Mouse (Mus musculus) forebrain, embryonic 10.5 days (tissue): ENCODE data around the gene Cdkn3. TPM values are rescaled to one million over a fixed set of nuclear protein-coding genes. Genes with fewer than 3 reads are reported as not detected.
"Not testable (repeated sequence)": the region's sequence is repeated elsewhere in the genome, so short reads cannot be mapped to it uniquely, and the experiment has no call there.

ENCODE experiments used
- DNase-seq: peaks from one replicate; pipeline ENCODE4 v3.0.0-alpha.2; 2017; ENCODE audit warnings: low spot score; ENCODE audit errors: extremely low spot score
- H3K27ac ChIP-seq: fragments of 300-500 bp; sonication (generic); 2 replicates; pipeline ENCODE4 v1.5.1; 2016; ENCODE audit warnings: mild to moderate bottlenecking
- H3K27me3 ChIP-seq: fragments of 300-500 bp; sonication (generic); 2 replicates; pipeline ENCODE4 v1.6.1; 2016; ENCODE audit warnings: mild to moderate bottlenecking; ENCODE audit not compliant: poor library complexity, severe bottlenecking
- H3K36me3 ChIP-seq: fragments of 300-500 bp; sonication (generic); replicated peaks from 2 replicates; pipeline ENCODE4 v1.6.1; 2016; ENCODE audit warnings: mild to moderate bottlenecking, moderate library complexity
- H3K4me1 ChIP-seq: fragments of 300-500 bp; sonication (generic); 2 replicates; pipeline ENCODE4 v1.6.1; 2016
- H3K4me3 ChIP-seq: fragments of 300-500 bp; sonication (generic); 2 replicates; pipeline ENCODE4 v1.5.1; 2016; ENCODE audit warnings: mild to moderate bottlenecking, moderate library complexity
- H3K9me3 ChIP-seq: fragments of 300-500 bp; sonication (generic); 2 replicates; pipeline ENCODE4 v1.6.1; 2016; ENCODE audit warnings: mild to moderate bottlenecking, moderate library complexity
- WGBS: fragments of 180-500 bp; shearing (Covaris S2); methylation state at CpG from one replicate; pipeline ENCODE4 v1.1.7; 2016; 5-methylcytosine and 5-hydroxymethylcytosine counted together
- polyA plus RNA-seq: library from polyadenylated mRNA; unstranded; fragments of >200 nt; fragmentation: Nextera tagmentation; extraction: Ambion mirVana; gene quantifications from 2 replicates; pipeline ENCODE4 v1.2.1, GENCODE M21; 2016

Gene Cdkn3
- 42.8 and 53.3 TPM in 2 replicates for polyA plus RNA-seq

- peak within 1 kb of the TSS; percentile 90 for H3K27ac ChIP-seq
- under 1% methylated on average over 54 of the region's 54 CpGs for WGBS
- DNase-seq, result peak; percentile 90
These were observed at the start of gene Cdkn3 for GRCm38 (mm10) chr14:46760355-46761029. Gene Cdkn3, plus strand, starts transcription at chr14:46760541.

GRCm38 (mm10) chr14:46718483-46718922 is 41.8 kb upstream of the Cdkn3 start:
- Histone ChIP-seq H3K9me3 (no peaks in the 10 kb centered on the region), H3K4me3 (no peak overlapping the region), H3K27ac (peak overlapping the region; percentile 56), H3K4me1 (peaks cover 19% of the 10 kb centered on the region), H3K27me3 (peaks cover 5% of the 10 kb centered on the region; the same call in 1 of the 2 replicates), H3K36me3 (no peaks in the 10 kb centered on the region)
- WGBS, result 52% methylated on average over 12 of the region's 12 CpGs
- peak; percentile 36 for DNase-seq

More at GRCm38 (mm10) chr14:46760355-46761029, at the start of gene Cdkn3:
- peaks cover 11% of the 10 kb centered on the region; the same call in 1 of the 2 replicates for H3K9me3 ChIP-seq
- peak within 1 kb of the TSS; percentile 83 for H3K4me3 ChIP-seq
- peaks cover 23% of the 10 kb centered on the region for H3K36me3 ChIP-seq
- peaks cover 17% of the 10 kb centered on the region for H3K4me1 ChIP-seq
- H3K27me3 ChIP-seq, result no peaks in the 10 kb centered on the region

GRCm38 (mm10) chr14:46722031-46722430 is 38.3 kb upstream of the Cdkn3 start:
- no peak overlapping the region; the same call in 1 of the 2 replicates for H3K27ac ChIP-seq
- peaks cover 22% of the 10 kb centered on the region for H3K4me1 ChIP-seq
- H3K4me3 ChIP-seq, result no peak overlapping the region
- no peak for DNase-seq
- peaks cover 12% of the 10 kb centered on the region for H3K27me3 ChIP-seq
- H3K9me3 ChIP-seq, result no peaks in the 10 kb centered on the region
- 85% methylated on average over 5 of the region's 5 CpGs for WGBS
- no peaks in the 10 kb centered on the region for H3K36me3 ChIP-seq

GRCm38 (mm10) chr14:46723828-46724227 is 36.5 kb upstream of the Cdkn3 start:
- Histone ChIP-seq H3K27ac (no peak overlapping the region), H3K4me1 (peaks cover 12% of the 10 kb centered on the region), H3K9me3 (no peaks in the 10 kb centered on the region), H3K27me3 (peaks cover 12% of the 10 kb centered on the region), H3K4me3 (no peak overlapping the region), H3K36me3 (no peaks in the 10 kb centered on the region)
- WGBS, result 37% methylated on average over 3 of the region's 3 CpGs
- no peak for DNase-seq

- no peak overlapping the region for H3K4me3 ChIP-seq
- no peaks in the 10 kb centered on the region for H3K9me3 ChIP-seq
- H3K36me3 ChIP-seq, result no peaks in the 10 kb centered on the region
- no peak for DNase-seq
- peaks cover 12% of the 10 kb centered on the region for H3K27me3 ChIP-seq
- peaks cover 4% of the 10 kb centered on the region; the same call in 1 of the 2 replicates for H3K4me1 ChIP-seq
- no peak overlapping the region for H3K27ac ChIP-seq
- WGBS, result 56% methylated on average over 5 of the region's 5 CpGs
These were observed 35.4 kb upstream of the Cdkn3 start for GRCm38 (mm10) chr14:46724941-46725340.

- H3K36me3 ChIP-seq, result no peaks in the 10 kb centered on the region
- H3K27me3 ChIP-seq, result peaks cover 12% of the 10 kb centered on the region
- H3K27ac ChIP-seq, result no peak overlapping the region
- H3K4me3 ChIP-seq, result no peak overlapping the region
- 59% methylated on average over 3 of the region's 3 CpGs for WGBS
- DNase-seq, result no peak
- H3K4me1 ChIP-seq, result peaks cover 4% of the 10 kb centered on the region; the same call in 1 of the 2 replicates
- H3K9me3 ChIP-seq, result no peaks in the 10 kb centered on the region
These were observed 34.6 kb upstream of the Cdkn3 start for GRCm38 (mm10) chr14:46725743-46726142.

- Histone ChIP-seq H3K27me3 (no peaks in the 10 kb centered on the region), H3K27ac (no peak overlapping the region), H3K9me3 (no peaks in the 10 kb centered on the region), H3K36me3 (no peaks in the 10 kb centered on the region), H3K4me3 (no peak overlapping the region), H3K4me1 (no peaks in the 10 kb centered on the region)
- no peak for DNase-seq
- WGBS, result 90% methylated on average over 5 of the region's 5 CpGs
These were observed 26.1 kb upstream of the Cdkn3 start for GRCm38 (mm10) chr14:46734262-46734661.

GRCm38 (mm10) chr14:46734761-46735455 is 25.4 kb upstream of the Cdkn3 start:
- H3K27me3 ChIP-seq, result no peaks in the 10 kb centered on the region
- DNase-seq, result no peak
- 92% methylated on average over 14 of the region's 14 CpGs for WGBS
- H3K4me1 ChIP-seq, result no peaks in the 10 kb centered on the region
- H3K9me3 ChIP-seq, result no peaks in the 10 kb centered on the region
- no peak overlapping the region for H3K4me3 ChIP-seq
- no peak overlapping the region for H3K27ac ChIP-seq
- H3K36me3 ChIP-seq, result no peaks in the 10 kb centered on the region

GRCm38 (mm10) chr14:46736366-46736765 is 24.0 kb upstream of the Cdkn3 start:
- WGBS, result 88% methylated on average over 4 of the region's 4 CpGs
- Histone ChIP-seq H3K4me3 (no peak overlapping the region), H3K4me1 (no peaks in the 10 kb centered on the region), H3K27ac (no peak overlapping the region), H3K27me3 (no peaks in the 10 kb centered on the region), H3K36me3 (no peaks in the 10 kb centered on the region), H3K9me3 (no peaks in the 10 kb centered on the region)
- DNase-seq, result no peak

GRCm38 (mm10) chr14:46737346-46737745 is 23.0 kb upstream of the Cdkn3 start:
- not testable (repeated sequence) for H3K27ac ChIP-seq, H3K4me1 ChIP-seq, H3K4me3 ChIP-seq, H3K9me3 ChIP-seq, DNase-seq, H3K27me3 ChIP-seq, H3K36me3 ChIP-seq

GRCm38 (mm10) chr14:46742674-46743073 is 17.7 kb upstream of the Cdkn3 start:
- no peak overlapping the region for H3K4me3 ChIP-seq
- no peak for DNase-seq
- 90% methylated on average over 2 of the region's 2 CpGs for WGBS
- H3K36me3 ChIP-seq, result no peaks in the 10 kb centered on the region
- H3K9me3 ChIP-seq, result no peaks in the 10 kb centered on the region
- no peaks in the 10 kb centered on the region for H3K27me3 ChIP-seq
- H3K4me1 ChIP-seq, result no peaks in the 10 kb centered on the region
- no peak overlapping the region for H3K27ac ChIP-seq

- no peak for DNase-seq
- H3K36me3 ChIP-seq, result no peaks in the 10 kb centered on the region
- H3K27me3 ChIP-seq, result no peaks in the 10 kb centered on the region
- no peak overlapping the region for H3K4me3 ChIP-seq
- 94% methylated on average over 8 of the region's 8 CpGs for WGBS
- no peaks in the 10 kb centered on the region for H3K4me1 ChIP-seq
- H3K9me3 ChIP-seq, result no peaks in the 10 kb centered on the region
- no peak overlapping the region for H3K27ac ChIP-seq
These were observed 14.9 kb upstream of the Cdkn3 start for GRCm38 (mm10) chr14:46745413-46745812.

- peaks cover 11% of the 10 kb centered on the region; the same call in 1 of the 2 replicates for H3K9me3 ChIP-seq
- WGBS, result 71% methylated on average over 10 of the region's 10 CpGs
- not testable (repeated sequence) for H3K4me3 ChIP-seq, H3K27ac ChIP-seq, H3K4me1 ChIP-seq, DNase-seq, H3K27me3 ChIP-seq, H3K36me3 ChIP-seq
These were observed 6.0 kb upstream of the Cdkn3 start for GRCm38 (mm10) chr14:46754371-46754770.
